Mouse (Mus musculus) midbrain, embryonic 11.5 days (tissue): ENCODE measurements at regions not wholly inside any gene's neighbourhood (a gene's known extent, or its start where the extent isn't known, plus 50 kb on each side); places are given as distances from the start of the nearest gene placed in this dataset.

Experiments
- ATAC-seq: fragments of 200-750 bp; cut with Nextera tagmentation; 2 replicates; pipeline ENCODE4 v1.8.0; 2017; ENCODE audit warnings: moderate TSS enrichment, moderate library complexity; ENCODE audit not compliant: low FRiP score
- DNase-seq: peaks from one replicate; pipeline ENCODE4 v3.0.0; 2015; ENCODE audit warnings: low spot score; ENCODE audit errors: missing footprints
- H3K27ac ChIP-seq: fragments of 300-500 bp; sonication (generic); 2 replicates; pipeline ENCODE4 v1.5.1; 2014; ENCODE audit warnings: low read depth, low read length
- H3K27me3 ChIP-seq: fragments of 300-500 bp; sonication (generic); 2 replicates; pipeline ENCODE4 v1.6.1; 2014; ENCODE audit warnings: mild to moderate bottlenecking, low read length, moderate library complexity, mixed read lengths; ENCODE audit not compliant: control insufficient read depth, insufficient read depth
- H3K36me3 ChIP-seq: fragments of 300-500 bp; sonication (generic); 2 replicates; pipeline ENCODE4 v1.6.1; 2014; ENCODE audit warnings: mild to moderate bottlenecking, low read length, moderate library complexity, mixed read lengths; ENCODE audit not compliant: control insufficient read depth, insufficient read depth
- H3K4me1 ChIP-seq: fragments of 300-500 bp; sonication (generic); 2 replicates; pipeline ENCODE4 v1.6.1; 2014; ENCODE audit warnings: low read length; ENCODE audit not compliant: control insufficient read depth, insufficient read depth
- H3K4me2 ChIP-seq: fragments of 300-500 bp; sonication (generic); 2 replicates; pipeline ENCODE4 v1.6.1; 2014; ENCODE audit warnings: mild to moderate bottlenecking, moderate library complexity
- H3K4me3 ChIP-seq: fragments of 300-500 bp; sonication (generic); 2 replicates; pipeline ENCODE4 v1.5.1; 2014; ENCODE audit warnings: low read depth, low read length
- H3K9ac ChIP-seq: fragments of 300-500 bp; sonication (generic); 2 replicates; pipeline ENCODE4 v1.6.1; 2014; ENCODE audit warnings: low read length
- H3K9me3 ChIP-seq: fragments of 300-500 bp; sonication (generic); 2 replicates; pipeline ENCODE4 v1.6.1; 2016; ENCODE audit warnings: low read length; ENCODE audit not compliant: control insufficient read depth
- WGBS: fragments of 180-500 bp; shearing (Covaris S2); extraction: QIAGEN DNeasy Blood & Tissue Kit; methylation state at CpG from one replicate; pipeline ENCODE4 v1.1.7; 2014; 5-methylcytosine and 5-hydroxymethylcytosine counted together

DNA sequence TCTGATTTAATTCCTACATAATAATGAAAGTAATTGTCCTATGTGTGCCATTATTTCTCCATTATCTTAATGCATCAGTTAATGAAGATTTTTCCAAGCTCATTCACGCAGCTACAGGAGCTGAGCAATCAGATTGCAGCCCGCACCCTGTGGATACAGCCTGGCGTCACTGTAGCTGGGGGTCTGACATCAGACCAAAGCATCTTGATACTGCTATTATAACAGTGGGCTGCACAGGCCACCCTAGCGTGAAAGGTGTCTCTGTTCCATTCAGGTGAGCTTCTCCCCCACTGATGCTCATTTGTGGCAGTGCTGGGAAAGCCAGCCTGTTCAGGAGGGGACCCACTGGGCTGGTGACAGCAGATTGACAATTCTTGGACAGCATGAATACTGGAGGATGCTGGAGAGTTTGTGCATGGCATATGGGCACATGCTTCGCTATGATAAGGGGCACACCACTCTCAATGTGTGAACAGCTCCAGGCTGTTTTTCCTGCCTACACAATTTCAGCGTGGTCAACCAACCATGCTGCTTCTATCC is 58.2 kb upstream of the Wdr11 start:
- no peak for DNase-seq
- Histone ChIP-seq H3K9ac (no peak overlapping the region), H3K4me1 (no peaks in the 10 kb centered on the region), H3K36me3 (no peaks in the 10 kb centered on the region), H3K27ac (no peak overlapping the region), H3K27me3 (no peaks in the 10 kb centered on the region), H3K4me2 (no peak overlapping the region), H3K9me3 (no peaks in the 10 kb centered on the region), H3K4me3 (no peak overlapping the region)
- ATAC-seq = no peak
- 74% methylated on average over 6 of the region's 6 CpGs for WGBS
